Mouse (Mus musculus) cerebellum, adult 2 months (tissue): ENCODE data around the gene As3mt. TPM values are rescaled to one million over a fixed set of nuclear protein-coding genes. Genes with fewer than 3 reads are reported as not detected.

Experiments
- DNase-seq, 2 experiments: peaks; one replicate each; pipeline ENCODE4 v3.0.0; 2021
- H3K27ac ChIP-seq: fragments of 200-500 bp; 2 replicates; pipeline ENCODE4 v1.5.1; 2012; ENCODE audit warnings: low read length, control low read depth, inconsistent platforms; ENCODE audit not compliant: insufficient read depth
- H3K27me3 ChIP-seq: fragments of 200-500 bp; 2 replicates; pipeline ENCODE4 v1.6.1; 2012; ENCODE audit warnings: inconsistent platforms, mild to moderate bottlenecking, low read length, moderate library complexity; ENCODE audit not compliant: control insufficient read depth, insufficient read depth
- H3K4me1 ChIP-seq: fragments of 200-500 bp; 2 replicates; pipeline ENCODE4 v1.6.1; 2011; ENCODE audit warnings: low read length; ENCODE audit not compliant: control insufficient read depth, insufficient read depth
- H3K4me3 ChIP-seq: fragments of 200-500 bp; replicated peaks from 2 replicates; pipeline ENCODE3; 2011; ENCODE audit warnings: mild to moderate bottlenecking, low read depth, low read length, control low read depth; ENCODE audit not compliant: insufficient read depth
- CTCF ChIP-seq: fragments of 200-500 bp; IDR thresholded peaks from 2 replicates; pipeline ENCODE4 v1.5.1; 2011; ENCODE audit warnings: low read depth, mild to moderate bottlenecking, control low read depth, low read length, moderate library complexity, borderline replicate concordance; ENCODE audit not compliant: insufficient read depth
- POLR2A ChIP-seq: fragments of 200-500 bp; IDR thresholded peaks from 2 replicates; pipeline ENCODE4 v1.6.1; 2011; ENCODE audit warnings: low read length, control low read depth, borderline replicate concordance; ENCODE audit not compliant: insufficient read depth
- WGBS: fragments of 180-500 bp; shearing (Covaris S2); methylation state at CpG from one replicate; pipeline ENCODE4 v1.1.7; 2018; 5-methylcytosine and 5-hydroxymethylcytosine counted together
- polyA plus RNA-seq: library from polyadenylated mRNA; depleted of rRNA; stranded (reverse); fragments of >200 nt; gene quantifications from 2 replicates; pipeline ENCODE4 v1.2.3, GENCODE M21; 2012

As3mt gene
- polyA plus RNA-seq, 1 experiment = 16.5 TPM

GRCm38 (mm10) chr19:46706540-46707295 lies 540 bp upstream of the As3mt start:
- TF ChIP-seq CTCF (no peak), POLR2A (no peak)
- DNase-seq = no peak
- Histone ChIP-seq H3K4me1 (no peaks in the 10 kb centered on the region), H3K27me3 (no peaks in the 10 kb centered on the region), H3K27ac (no peak overlapping the region), H3K4me3 (no peak overlapping the region)
- WGBS = 85% methylated on average over 9 of the region's 9 CpGs

- Histone ChIP-seq H3K4me3 (no peak overlapping the region), H3K27me3 (no peaks in the 10 kb centered on the region), H3K27ac (no peak overlapping the region), H3K4me1 (no peaks in the 10 kb centered on the region)
- WGBS = 82% methylated on average over 4 of the region's 4 CpGs
- DNase-seq = no peak
- TF ChIP-seq POLR2A = no peak
- TF ChIP-seq CTCF = no peak
Measured at GRCm38 (mm10) chr19:46710614-46711013, 3.4 kb downstream of the As3mt start.

GRCm38 (mm10) chr19:46714234-46714633 lies 7.0 kb downstream of the As3mt start:
- DNase-seq = no peak
- no peaks in the 10 kb centered on the region for H3K4me1 ChIP-seq
- H3K4me3 ChIP-seq = no peak overlapping the region
- no peaks in the 10 kb centered on the region for H3K27me3 ChIP-seq
- H3K27ac ChIP-seq = no peak overlapping the region
- 94% methylated on average over 8 of the region's 8 CpGs for WGBS
- TF ChIP-seq CTCF = no peak
- no peak for TF ChIP-seq POLR2A

- Histone ChIP-seq H3K4me3 (no peak overlapping the region), H3K27ac (no peak overlapping the region), H3K4me1 (no peaks in the 10 kb centered on the region), H3K27me3 (no peaks in the 10 kb centered on the region)
- no peak for DNase-seq
- 89% methylated on average over 8 of the region's 8 CpGs for WGBS
- TF ChIP-seq POLR2A (no peak), CTCF (no peak)
Measured at GRCm38 (mm10) chr19:46715016-46715415, 7.8 kb downstream of the As3mt start.

- H3K4me1 ChIP-seq = no peaks in the 10 kb centered on the region
- no peak overlapping the region for H3K4me3 ChIP-seq
- TF ChIP-seq CTCF (no peak), POLR2A (no peak)
- WGBS = 85% methylated on average over 4 of the region's 4 CpGs
- no peak for DNase-seq
- H3K27me3 ChIP-seq = no peaks in the 10 kb centered on the region
- no peak overlapping the region for H3K27ac ChIP-seq
Measured at GRCm38 (mm10) chr19:46718150-46718549, 10.9 kb downstream of the As3mt start.

- no peak for DNase-seq
- Histone ChIP-seq H3K27me3 (no peaks in the 10 kb centered on the region), H3K27ac (no peak overlapping the region), H3K4me3 (no peak overlapping the region), H3K4me1 (no peaks in the 10 kb centered on the region)
- TF ChIP-seq CTCF = no peak
- no peak for TF ChIP-seq POLR2A
- 70% methylated on average over 11 of the region's 11 CpGs for WGBS
Measured at GRCm38 (mm10) chr19:46724411-46724810, 17.2 kb downstream of the As3mt start.

- Histone ChIP-seq H3K27me3 (no peaks in the 10 kb centered on the region), H3K4me3 (no peak overlapping the region), H3K27ac (no peak overlapping the region), H3K4me1 (no peaks in the 10 kb centered on the region)
- no peak for TF ChIP-seq CTCF
- no peak for TF ChIP-seq POLR2A
- DNase-seq = no peak
- WGBS = 98% methylated on average over 8 of the region's 8 CpGs
Measured at GRCm38 (mm10) chr19:46726142-46726541, 18.9 kb downstream of the As3mt start.

- 43% methylated on average over 8 of the region's 8 CpGs for WGBS
- no peak for DNase-seq
Measured at GRCm38 (mm10) chr19:46727140-46727736, 20.0 kb downstream of the As3mt start.

More at GRCm38 (mm10) chr19:46727140-46727736, 20.0 kb downstream of the As3mt start:
- no peaks in the 10 kb centered on the region for H3K4me1 ChIP-seq
- H3K27me3 ChIP-seq = no peaks in the 10 kb centered on the region
- H3K27ac ChIP-seq = no peak overlapping the region
- TF ChIP-seq CTCF (no peak), POLR2A (no peak)
- no peak overlapping the region for H3K4me3 ChIP-seq
